Mouse (Mus musculus): ENCODE results near the gene Lefty2. TPM values are rescaled to one million over a fixed set of nuclear protein-coding genes. Genes with fewer than 3 reads are reported as not detected.

Lefty2 gene
- polyA plus RNA-seq (2015; fragmentation: Nextera tagmentation; extraction: Ambion mirVana), result 0.07 TPM in 1 of 2 replicates, not detected in the other

GRCm38 (mm10) chr1:180892808-180893207 lies at the start of gene Lefty2:
Gene Lefty2 (plus strand): TSS chr1:180893108.

GRCm38 (mm10) chr1:180850316-180851270 lies 42.3 kb upstream of the Lefty2 start, which contains the start of gene Sde2:
Gene Sde2 (plus strand): TSS chr1:180851127.

GRCm38 (mm10) chr1:180904039-180904814 lies 11.3 kb downstream of the Lefty2 start, which contains the start of gene Pycr2:
Gene Pycr2 (plus strand): TSS chr1:180904293.

GRCm38 (mm10) chr1:180934467-180935419 lies 41.8 kb downstream of the Lefty2 start, which contains the start of gene Lefty1:
Gene Lefty1 (plus strand): TSS chr1:180935022.

DNA sequence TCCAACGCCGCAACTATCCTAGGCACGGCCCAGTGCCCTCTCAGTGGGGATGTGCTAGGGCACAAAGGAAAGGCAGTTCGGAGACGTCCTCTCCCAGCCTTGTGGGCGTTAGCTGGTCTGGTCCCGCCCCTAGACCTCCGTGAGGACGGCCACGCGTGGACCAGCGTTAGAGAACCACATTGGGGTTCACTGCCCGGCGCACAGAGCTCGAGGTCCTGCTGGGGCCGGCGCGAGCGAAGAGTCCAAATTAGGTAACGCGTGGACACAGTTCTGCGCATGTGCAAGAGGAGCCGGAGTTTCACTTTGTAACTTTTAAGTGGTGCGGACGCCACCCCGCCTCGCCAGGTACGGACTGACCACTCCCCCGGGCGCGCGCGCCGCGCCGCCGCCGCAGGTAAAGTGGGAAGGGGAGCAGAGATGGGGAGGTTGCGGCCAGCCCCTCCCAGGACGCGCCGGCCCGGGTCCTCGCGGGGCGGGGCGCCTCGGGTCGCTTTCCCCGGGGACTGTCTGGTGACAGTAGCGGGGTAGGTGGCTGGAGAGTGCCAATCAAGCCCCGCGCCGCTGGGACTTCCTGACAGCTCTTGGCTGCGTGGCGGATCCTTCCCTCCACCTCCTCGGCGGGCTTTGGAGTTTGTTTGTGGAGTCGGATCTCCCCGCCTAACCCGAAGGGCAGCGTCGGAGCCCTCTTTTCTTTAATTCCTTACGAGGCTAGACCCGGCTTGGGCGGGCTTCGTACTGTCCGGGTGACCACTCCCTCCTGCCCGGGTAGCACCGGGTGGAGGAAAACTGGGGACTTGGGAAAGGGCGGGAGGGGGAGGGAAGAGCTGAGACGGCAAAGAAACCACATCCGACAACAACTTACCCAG lies 49.5 kb downstream of the Lefty2 start, which contains the start of gene Tmem63a:
Gene Tmem63a (plus strand): TSS at position 179 of the 866 bp plus-strand sequence.

Other genes with a start within 250 kb of the Lefty2 start
- not detected in 2 replicates for gene Mixl1, start 196.1 kb upstream of the Lefty2 start, polyA plus RNA-seq (2015; fragmentation: Nextera tagmentation; extraction: Ambion mirVana)
- 14.0 and 14.7 TPM in 2 replicates for gene Acbd3, start 167.1 kb upstream of the Lefty2 start, polyA plus RNA-seq (2015; fragmentation: Nextera tagmentation; extraction: Ambion mirVana)
- gene H3f3a, start 79.2 kb upstream of the Lefty2 start, polyA plus RNA-seq (2015; fragmentation: Nextera tagmentation; extraction: Ambion mirVana), result 1,105 and 1,454 TPM in 2 replicates
- gene Sde2, start 42.0 kb upstream of the Lefty2 start, polyA plus RNA-seq (2015; fragmentation: Nextera tagmentation; extraction: Ambion mirVana), result 18.8 and 19.7 TPM in 2 replicates
- 41.2 and 45.0 TPM in 2 replicates for gene Pycr2, start 11.2 kb downstream of the Lefty2 start, polyA plus RNA-seq (2015; fragmentation: Nextera tagmentation; extraction: Ambion mirVana)
- 0.99 and 3.2 TPM in 2 replicates for gene Lefty1, start 41.9 kb downstream of the Lefty2 start, polyA plus RNA-seq (2015; fragmentation: Nextera tagmentation; extraction: Ambion mirVana)
- gene Tmem63a, start 49.2 kb downstream of the Lefty2 start, polyA plus RNA-seq (2015; fragmentation: Nextera tagmentation; extraction: Ambion mirVana), result 7.4 and 8.6 TPM in 2 replicates
- 22.2 and 24.2 TPM in 2 replicates for gene Ephx1, start 127.8 kb downstream of the Lefty2 start, polyA plus RNA-seq (2015; fragmentation: Nextera tagmentation; extraction: Ambion mirVana)
- gene 9130409I23Rik, start 158.1 kb downstream of the Lefty2 start, polyA plus RNA-seq (2015; fragmentation: Nextera tagmentation; extraction: Ambion mirVana), result not detected in 2 replicates

Measured in skeletal muscle tissue, postnatal 0 days (tissue).